Mouse (Mus musculus): Measurements from ENCODE around the gene Arl15.

Arl15 gene

GRCm38 (mm10) chr13:114074471-114074870 lies 280.2 kb downstream of the Arl15 start:
- DNase-seq, result no peak

GRCm38 (mm10) chr13:114075724-114076384 lies 281.5 kb downstream of the Arl15 start:
- peak; percentile 57 for DNase-seq

GRCm38 (mm10) chr13:114077181-114077580 lies 282.9 kb downstream of the Arl15 start:
- no peak for DNase-seq

GRCm38 (mm10) chr13:114077584-114078270 lies 283.4 kb downstream of the Arl15 start:
- DNase-seq, result no peak

GRCm38 (mm10) chr13:114078851-114079250 lies 284.5 kb downstream of the Arl15 start:
- DNase-seq, result no peak

GRCm38 (mm10) chr13:114079751-114080150 lies 285.4 kb downstream of the Arl15 start:
- no peak for DNase-seq

- no peak for DNase-seq
These were observed 286.2 kb downstream of the Arl15 start for GRCm38 (mm10) chr13:114080491-114080890.

- DNase-seq, result no peak
These were observed 289.3 kb downstream of the Arl15 start for GRCm38 (mm10) chr13:114083570-114084138.

GRCm38 (mm10) chr13:114085442-114085841 lies 291.1 kb downstream of the Arl15 start:
- no peak for DNase-seq

GRCm38 (mm10) chr13:114086325-114086724 lies 292.0 kb downstream of the Arl15 start:
- DNase-seq, result no peak

- no peak for DNase-seq
These were observed 292.5 kb downstream of the Arl15 start for GRCm38 (mm10) chr13:114086801-114087200.

GRCm38 (mm10) chr13:114087696-114088465 lies 293.6 kb downstream of the Arl15 start:
- no peak for DNase-seq

- DNase-seq, result no peak
These were observed 296.5 kb downstream of the Arl15 start for GRCm38 (mm10) chr13:114090786-114091185.

GRCm38 (mm10) chr13:114091231-114091630 lies 296.9 kb downstream of the Arl15 start:
- no peak for DNase-seq

- no peak for DNase-seq
These were observed 300.0 kb downstream of the Arl15 start for GRCm38 (mm10) chr13:114094151-114094875.

- DNase-seq, result no peak
These were observed 301.1 kb downstream of the Arl15 start for GRCm38 (mm10) chr13:114095440-114095839.

- no peak for DNase-seq
These were observed 302.1 kb downstream of the Arl15 start for GRCm38 (mm10) chr13:114096386-114096785.

- no peak for DNase-seq
These were observed 306.9 kb downstream of the Arl15 start for GRCm38 (mm10) chr13:114101155-114101554.

GRCm38 (mm10) chr13:114106083-114106482 lies 311.8 kb downstream of the Arl15 start:
- no peak for DNase-seq

- DNase-seq, result no peak
These were observed 313.2 kb downstream of the Arl15 start for GRCm38 (mm10) chr13:114107499-114107898.

- DNase-seq, result no peak
These were observed 315.1 kb downstream of the Arl15 start for GRCm38 (mm10) chr13:114109441-114109840.

- no peak for DNase-seq
These were observed 315.5 kb downstream of the Arl15 start for GRCm38 (mm10) chr13:114109845-114110244.

- DNase-seq, result no peak
These were observed 319.2 kb downstream of the Arl15 start for GRCm38 (mm10) chr13:114113516-114113915.

All from thymus, postnatal 25 days (tissue).